Mouse (Mus musculus) brown adipose tissue, adult 24 weeks (tissue): Measurements from ENCODE around the gene Gm28308. TPM values are rescaled to one million over a fixed set of nuclear protein-coding genes. Genes with fewer than 3 reads are reported as not detected.

Experiments used
- H3K27ac ChIP-seq: fragments of 200-500 bp; replicated peaks from 2 replicates; pipeline ENCODE4 v1.5.1; 2012; ENCODE audit warnings: low read depth, mild to moderate bottlenecking, low read length
- H3K4me1 ChIP-seq: fragments of 200-500 bp; 2 replicates; pipeline ENCODE4 v1.6.1; 2012; ENCODE audit warnings: low read length, mixed read lengths; ENCODE audit not compliant: control insufficient read depth, insufficient read depth, insufficient read length
- H3K4me3 ChIP-seq: fragments of 200-500 bp; 2 replicates; pipeline ENCODE4 v1.5.1; 2012; ENCODE audit warnings: low read depth, mild to moderate bottlenecking, low read length, moderate library complexity; ENCODE audit not compliant: insufficient read depth
- polyA plus RNA-seq: library from polyadenylated mRNA; stranded (reverse); fragments of >200 nt; gene quantifications from 2 replicates; pipeline ENCODE4 v1.2.4, GENCODE M21; 2012; ENCODE audit not compliant: missing spikeins, insufficient read depth, insufficient read length

Gm28308 gene
- polyA plus RNA-seq, 1 experiment: not detected

DNA sequence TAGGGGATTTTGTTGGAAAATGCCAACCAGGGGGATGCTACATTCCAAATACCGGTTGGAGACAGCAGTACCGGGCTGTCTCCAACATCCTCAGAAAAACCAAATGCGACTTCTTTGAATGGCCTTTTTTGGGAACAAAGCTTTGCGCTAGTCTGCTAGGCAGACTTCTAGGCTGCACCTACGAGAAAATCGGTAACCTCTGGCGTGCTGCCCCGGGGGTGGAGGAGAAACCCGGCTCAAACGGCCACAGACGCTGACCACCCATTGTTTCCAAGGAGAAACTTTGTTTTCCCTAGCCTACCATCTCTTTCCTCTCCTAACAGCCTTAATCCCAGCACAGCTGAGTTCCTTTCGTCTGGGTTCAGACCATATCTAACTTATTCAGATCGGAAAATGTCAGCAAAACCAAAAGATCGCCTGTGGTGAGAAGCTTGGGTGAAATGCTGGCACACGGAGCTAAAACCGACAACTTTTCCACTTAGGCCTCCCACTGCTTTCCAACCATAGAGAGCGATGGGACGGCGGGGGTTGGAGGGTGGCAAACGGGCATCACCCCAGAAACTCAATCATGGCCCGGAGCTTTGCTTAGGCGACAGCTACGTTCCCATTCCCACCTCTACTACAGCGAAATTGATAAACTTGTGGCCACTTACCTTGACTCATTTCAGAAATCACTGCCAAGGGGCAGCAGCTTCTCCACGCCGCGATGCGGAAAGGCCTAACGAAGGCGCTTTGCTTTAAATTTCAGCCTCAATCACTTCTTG, 26.7 kb upstream of the Gm28308 start:
- Histone ChIP-seq H3K4me1 (no peaks in the 10 kb centered on the region), H3K4me3 (no peak overlapping the region), H3K27ac (no peak overlapping the region)

DNA sequence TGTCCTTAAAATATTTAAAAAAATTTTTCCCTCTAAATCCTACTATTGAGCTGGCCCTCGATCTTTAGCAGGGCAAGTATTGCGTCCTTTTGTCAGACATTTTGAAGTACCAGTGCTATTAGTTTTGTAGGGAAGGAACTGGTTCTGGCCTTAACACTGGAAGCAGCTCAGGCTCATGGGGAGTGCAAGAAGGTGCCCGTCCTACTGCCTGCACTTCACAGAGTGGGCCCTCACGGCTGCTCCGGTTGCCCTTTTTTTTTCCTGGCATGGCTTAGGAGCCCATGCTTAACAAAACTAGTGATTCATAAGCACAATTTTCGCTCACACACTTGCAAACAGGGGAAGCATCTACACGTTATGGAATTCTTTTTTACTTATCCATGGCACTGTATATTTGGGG, 25.8 kb upstream of the Gm28308 start:
- Histone ChIP-seq H3K4me3 (no peak overlapping the region), H3K4me1 (no peaks in the 10 kb centered on the region), H3K27ac (no peak overlapping the region)

DNA sequence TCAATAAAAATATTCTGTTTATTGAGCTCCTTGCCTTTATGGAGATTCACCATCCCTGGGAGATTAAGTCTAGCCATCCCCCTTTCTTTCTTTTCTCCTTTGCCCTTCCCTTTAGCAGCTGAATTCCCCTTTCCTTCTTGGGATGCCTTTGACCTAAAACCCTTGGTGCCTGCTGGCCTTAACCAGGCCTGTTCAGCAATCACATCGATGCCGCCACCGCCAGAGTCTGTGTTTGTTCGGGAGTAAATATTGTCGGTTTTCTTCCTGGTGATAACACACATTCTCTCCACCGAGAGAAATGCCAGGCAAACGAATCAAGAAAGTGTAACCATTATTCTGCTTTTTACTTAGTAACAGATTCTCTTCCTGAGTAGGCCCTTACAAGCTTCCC, 25.0 kb upstream of the Gm28308 start:
- no peak overlapping the region for H3K4me3 ChIP-seq
- H3K4me1 ChIP-seq: no peaks in the 10 kb centered on the region
- no peak overlapping the region for H3K27ac ChIP-seq

DNA sequence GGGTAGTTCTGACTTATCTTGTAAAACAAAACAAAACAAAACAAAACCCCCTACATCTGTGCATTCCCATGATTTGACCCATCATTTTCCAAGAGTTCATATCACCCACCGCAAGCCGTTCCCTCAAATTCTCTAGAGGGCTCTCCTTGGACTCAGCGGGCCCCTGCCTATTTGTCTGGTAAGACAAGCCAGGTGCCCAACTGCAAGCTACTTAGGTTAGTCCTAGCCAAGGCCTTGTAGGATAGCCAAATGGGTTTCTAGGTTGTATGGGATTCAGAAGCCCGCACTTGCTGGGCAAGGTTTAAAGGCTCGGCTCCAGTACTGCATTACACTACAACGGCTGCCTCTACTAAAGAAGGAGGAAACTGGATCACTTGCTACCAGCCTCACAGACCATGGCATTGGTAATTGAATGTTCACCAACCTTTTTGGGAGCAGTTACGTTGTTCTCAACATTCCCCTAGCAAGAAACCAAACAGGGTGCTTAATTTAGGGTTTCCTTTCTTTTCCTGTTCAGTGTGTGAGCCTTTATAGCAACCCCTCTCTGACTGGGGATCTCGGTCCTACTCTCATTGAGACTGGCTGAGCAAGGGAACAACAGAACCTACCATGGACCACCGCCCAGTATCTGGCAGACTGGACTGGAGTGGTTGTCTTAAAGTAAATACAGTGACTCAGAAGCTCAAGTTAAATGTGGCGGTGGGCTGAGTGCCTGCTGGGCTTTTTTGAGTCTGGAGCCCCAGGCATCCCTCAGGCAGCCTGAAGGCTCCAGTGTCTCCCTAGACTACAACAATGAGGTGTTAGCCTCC, 24.4 kb upstream of the Gm28308 start:
- no peak overlapping the region for H3K27ac ChIP-seq
- H3K4me3 ChIP-seq: no peak overlapping the region
- H3K4me1 ChIP-seq: no peaks in the 10 kb centered on the region

DNA sequence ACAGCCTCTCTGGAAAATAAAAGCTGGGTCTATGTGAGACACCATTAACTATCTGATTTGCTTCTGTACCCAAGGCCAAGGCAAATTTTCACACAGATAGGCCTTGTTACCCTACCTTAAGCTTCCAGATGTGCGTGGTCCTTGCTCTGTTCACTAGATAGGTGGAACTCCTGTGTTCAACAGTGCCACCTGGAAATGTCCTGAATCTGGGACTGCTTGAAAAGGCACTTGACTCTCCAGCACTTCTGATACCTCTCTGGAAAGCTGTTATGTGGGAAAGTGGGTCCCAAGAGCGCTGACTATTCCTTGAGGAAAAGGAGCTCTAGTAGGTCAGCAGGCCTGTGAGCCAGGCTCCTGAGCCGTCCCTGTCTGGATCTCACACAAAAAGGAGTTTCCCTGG, 23.7 kb upstream of the Gm28308 start:
- Histone ChIP-seq H3K4me1 (no peaks in the 10 kb centered on the region), H3K27ac (no peak overlapping the region), H3K4me3 (no peak overlapping the region)

DNA sequence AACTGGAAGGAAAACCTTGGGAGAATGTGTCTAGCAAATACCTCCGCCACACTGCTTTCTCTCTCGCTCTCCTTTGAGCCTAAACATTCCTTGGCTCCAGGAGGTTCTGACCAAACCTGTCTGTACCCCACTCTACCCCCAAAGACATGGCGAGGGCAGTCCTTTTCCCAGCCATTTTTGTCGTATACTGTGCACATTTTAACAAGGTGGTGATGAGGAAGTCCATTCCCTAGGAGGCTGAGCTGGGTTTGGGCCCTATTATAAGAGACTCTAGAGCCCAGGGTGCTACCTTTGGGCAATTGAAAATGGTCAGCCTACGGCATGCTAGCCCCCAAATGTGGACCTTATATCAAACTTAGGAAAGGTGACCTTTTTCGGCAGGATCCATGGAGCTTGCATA, 22.7 kb upstream of the Gm28308 start:
- no peak overlapping the region for H3K4me3 ChIP-seq
- no peak overlapping the region for H3K27ac ChIP-seq
- no peaks in the 10 kb centered on the region for H3K4me1 ChIP-seq

DNA sequence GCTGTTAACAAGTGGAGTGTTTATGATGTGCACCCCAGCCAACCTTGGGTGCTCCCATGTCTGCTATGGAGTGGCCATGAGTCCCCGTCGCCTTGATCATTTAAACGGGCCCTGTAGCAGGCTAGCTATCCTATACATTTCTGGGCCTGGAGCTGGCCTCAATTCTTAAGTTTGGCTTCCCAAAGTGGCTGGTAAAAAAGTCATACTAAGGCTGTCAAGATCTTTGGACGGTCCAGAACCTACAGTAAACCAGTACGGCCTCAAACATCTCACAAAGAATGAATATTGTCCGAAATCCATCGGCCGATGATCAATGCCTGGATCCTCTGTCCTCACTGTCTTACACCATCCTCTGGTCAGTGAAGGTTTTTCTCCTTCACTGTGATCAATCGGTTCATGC, 22.1 kb upstream of the Gm28308 start:
- Histone ChIP-seq H3K4me3 (no peak overlapping the region), H3K27ac (no peak overlapping the region), H3K4me1 (no peaks in the 10 kb centered on the region)

DNA sequence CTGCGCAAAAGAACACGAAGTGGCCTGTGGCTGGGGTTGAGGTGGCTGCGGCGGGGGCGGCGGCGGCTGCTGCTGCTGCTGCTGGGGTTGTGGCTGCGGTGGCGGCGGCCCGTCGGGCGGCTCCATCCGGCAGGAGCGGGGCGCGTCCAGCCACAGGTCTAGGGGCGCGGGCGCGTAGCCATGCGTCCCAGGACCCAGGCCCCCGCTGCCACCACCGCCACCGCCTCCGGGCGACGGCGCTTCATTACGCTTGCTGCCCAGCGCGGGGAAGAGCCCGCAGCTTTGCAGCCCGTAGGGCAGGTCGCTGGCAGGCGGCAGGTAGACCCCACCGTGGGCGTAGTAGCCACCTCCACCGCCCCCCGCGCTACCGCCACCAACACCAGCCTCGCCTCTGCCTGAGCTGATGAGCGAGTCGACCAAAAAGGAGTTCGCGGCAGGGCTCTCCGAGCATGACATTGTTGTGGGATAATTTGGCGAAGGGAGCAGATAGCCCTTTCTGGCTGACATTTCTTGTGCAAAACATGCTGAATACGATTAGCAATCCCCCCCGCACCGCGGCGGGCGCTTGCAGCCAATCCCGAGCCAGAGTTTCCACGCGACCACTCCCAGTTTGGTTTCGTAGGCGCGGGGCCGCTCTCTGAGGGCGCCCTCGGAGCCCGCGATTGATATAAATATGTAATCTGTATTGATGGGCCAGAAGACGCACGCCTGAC, 21.4 kb upstream of the Gm28308 start:
- peak overlapping the region; percentile 26; the same call in 1 of the 2 replicates for H3K4me3 ChIP-seq
- no peaks in the 10 kb centered on the region for H3K4me1 ChIP-seq
- no peak overlapping the region for H3K27ac ChIP-seq

DNA sequence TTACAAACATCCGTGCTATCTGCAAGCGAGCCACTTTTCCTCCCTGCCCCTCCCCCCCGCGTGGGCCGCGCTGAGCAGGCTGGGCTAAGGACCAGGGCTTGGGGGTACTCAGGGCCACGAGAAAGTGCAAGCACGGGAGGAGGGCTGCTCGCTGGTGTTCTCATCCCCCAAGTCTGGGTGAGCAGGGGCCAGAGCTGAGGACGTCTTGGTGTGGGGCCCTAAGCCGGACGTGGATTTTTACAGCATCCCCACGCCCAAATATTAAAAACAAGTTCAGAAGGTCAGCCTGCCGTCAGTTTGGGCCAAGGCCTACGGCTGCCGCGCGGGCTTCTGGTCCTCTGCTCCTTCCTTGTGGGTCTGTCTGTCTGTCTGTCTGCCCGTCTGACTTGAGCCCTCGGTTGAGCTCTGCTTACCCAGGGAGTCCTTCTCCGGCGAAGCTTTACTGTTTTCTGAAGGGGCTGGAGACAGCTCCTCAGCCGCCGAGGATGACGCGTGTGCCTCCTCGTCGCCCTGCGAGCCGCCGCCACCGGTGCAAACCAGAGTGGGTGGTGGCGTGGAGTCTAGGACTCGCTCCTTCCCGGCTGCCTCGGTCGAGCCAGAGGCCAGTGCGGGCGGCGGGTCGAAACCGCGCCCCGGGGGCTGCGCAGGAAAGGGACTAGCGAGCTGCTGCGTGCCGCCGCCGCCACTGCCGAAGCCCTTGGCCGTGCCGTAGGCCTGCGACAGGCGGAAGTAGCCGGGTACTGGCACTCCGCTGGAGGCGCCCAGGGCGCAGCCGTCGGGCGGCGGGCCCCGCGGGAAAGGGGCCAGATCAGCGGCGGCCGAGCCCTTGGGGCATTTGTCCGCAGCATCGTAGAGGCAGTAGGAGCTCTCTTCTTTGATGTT, 20.6 kb upstream of the Gm28308 start:
- Histone ChIP-seq H3K4me1 (no peaks in the 10 kb centered on the region), H3K27ac (no peak overlapping the region), H3K4me3 (peak overlapping the region; percentile 26; the same call in 1 of the 2 replicates)

DNA sequence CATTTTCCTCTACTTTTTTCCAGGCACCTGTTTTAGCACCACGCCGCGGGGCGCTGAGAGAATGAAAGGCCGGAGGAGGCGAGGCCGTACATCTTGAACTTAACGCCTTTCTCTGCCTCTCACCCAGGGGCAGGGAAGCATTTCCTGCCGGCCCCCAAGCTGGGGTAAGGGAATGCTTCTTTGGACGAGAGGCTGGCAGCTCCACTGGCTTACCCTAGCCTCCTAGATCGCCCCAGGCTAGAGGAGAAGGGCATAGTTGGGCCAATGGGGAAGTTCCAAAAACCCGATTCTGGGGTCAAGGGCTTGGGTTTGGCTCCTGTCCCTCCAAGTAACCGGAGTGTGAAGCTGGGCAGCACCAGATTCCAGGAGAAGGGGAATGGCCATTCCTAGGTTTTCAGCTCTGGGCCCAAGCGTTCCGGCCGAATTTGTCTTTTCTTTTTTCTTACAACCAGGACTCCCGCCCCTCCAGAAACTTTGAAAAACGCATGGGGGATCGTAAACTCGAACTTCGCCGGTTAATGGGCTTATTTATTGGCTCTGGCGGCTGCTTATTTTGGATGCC, 19.9 kb upstream of the Gm28308 start:
- H3K4me1 ChIP-seq: no peaks in the 10 kb centered on the region
- H3K4me3 ChIP-seq: no peak overlapping the region
- no peak overlapping the region for H3K27ac ChIP-seq

DNA sequence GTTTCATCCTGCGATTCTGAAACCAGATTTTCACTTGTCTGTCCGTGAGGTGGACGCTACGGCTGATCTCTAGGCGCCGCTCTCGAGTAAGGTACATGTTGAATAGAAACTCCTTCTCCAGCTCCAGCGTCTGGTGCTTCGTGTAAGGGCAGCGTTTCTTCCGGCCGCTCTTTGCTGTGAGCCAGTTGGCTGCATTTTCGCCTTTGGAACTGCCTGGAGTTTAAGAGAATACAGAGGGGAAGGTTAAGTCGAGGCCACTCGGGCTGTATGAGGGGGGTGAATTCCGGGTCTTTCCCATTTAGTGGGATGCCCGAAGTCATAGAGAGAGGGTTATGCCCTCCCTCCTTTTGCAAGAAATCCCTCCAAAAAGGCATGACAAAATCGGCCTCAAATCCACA, 19.4 kb upstream of the Gm28308 start:
- Histone ChIP-seq H3K4me3 (no peak overlapping the region), H3K4me1 (no peaks in the 10 kb centered on the region), H3K27ac (no peak overlapping the region)

DNA sequence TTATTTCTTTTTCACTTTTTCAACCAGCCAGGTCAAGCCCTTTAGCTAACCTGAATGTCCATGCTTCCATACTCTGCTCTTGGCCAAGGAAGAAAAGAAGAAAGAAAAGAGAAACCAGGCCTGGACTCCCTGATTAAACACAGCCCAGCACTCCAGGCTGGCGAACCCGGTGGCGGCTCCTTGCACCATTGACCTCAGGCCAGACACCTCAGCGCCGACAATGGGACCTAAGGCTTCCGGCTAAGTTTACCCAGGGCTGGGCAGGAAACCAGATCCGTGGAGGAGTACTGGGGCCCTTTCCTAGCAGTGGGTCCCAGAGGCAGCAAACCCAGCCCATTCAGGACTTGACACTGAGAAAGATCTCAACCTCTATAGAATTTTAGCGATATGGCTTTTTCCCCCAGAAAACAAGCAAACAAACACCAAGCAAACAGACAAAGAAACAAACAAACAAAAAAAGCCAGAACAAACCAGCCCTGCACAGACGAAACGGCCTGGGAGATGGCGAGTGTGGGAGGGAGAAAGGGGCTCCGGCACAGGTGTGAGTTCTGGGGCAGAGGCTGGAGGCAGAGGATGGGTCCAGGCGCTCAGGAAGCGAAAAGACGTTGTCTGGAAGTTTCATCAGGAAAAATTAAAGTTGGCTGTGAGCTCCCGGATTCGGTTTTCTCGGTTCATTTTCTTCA, 18.9 kb upstream of the Gm28308 start:
- Histone ChIP-seq H3K27ac (no peak overlapping the region), H3K4me3 (no peak overlapping the region)

DNA sequence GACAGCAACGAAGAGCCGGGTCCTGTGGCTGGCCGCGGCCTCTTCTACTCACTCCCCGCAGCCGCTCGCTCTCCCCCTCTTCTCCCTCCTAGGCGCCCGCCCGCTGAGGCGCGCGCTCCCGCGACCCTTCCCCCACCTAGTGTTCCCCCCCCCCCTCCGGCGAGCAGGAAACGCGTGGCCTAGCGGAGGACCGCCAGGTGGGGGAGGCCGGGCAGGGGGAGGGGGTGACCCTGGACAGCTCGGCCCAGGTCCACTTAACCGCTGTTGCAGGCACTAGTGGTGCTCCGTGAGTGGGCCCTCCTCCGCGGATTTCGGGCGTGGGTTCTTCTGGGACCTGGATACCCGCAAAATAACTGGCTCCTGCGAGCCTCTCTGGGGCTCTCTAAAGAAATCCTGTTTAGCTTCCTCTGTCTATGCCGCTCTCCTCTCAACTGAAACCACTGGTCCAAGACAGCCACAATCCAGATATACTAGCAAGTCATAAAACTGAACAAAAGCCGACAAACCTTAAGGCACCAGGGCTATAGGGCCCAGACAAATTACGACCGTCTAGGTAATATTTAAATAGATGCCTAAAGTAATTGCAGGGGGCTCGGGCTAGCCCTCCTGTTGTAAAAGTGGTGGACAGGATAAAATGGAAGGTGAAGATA, 17.5 kb upstream of the Gm28308 start, which contains the start of gene Hoxa9:
Gene Hoxa9 (minus strand): TSS at position 574 of the 650 bp plus-strand sequence.
- no peak within 1 kb of the TSS for H3K27ac ChIP-seq
- H3K4me3 ChIP-seq: no peak within 1 kb of the TSS
- no peaks in the 10 kb centered on the region for H3K4me1 ChIP-seq

More for the DNA sequence above, 18.9 kb upstream of the Gm28308 start:
- no peaks in the 10 kb centered on the region for H3K4me1 ChIP-seq
